Mouse (Mus musculus): ENCODE data around the gene Churc1. TPM values are rescaled to one million over a fixed set of nuclear protein-coding genes. Genes with fewer than 3 reads are reported as not detected.
"Not testable (repeated sequence)": the region's sequence is repeated elsewhere in the genome, so short reads cannot be mapped to it uniquely, and the experiment has no call there.

Churc1 gene
- polyA plus RNA-seq, 1 experiment from 2014 or later = 91.1 TPM

DNA sequence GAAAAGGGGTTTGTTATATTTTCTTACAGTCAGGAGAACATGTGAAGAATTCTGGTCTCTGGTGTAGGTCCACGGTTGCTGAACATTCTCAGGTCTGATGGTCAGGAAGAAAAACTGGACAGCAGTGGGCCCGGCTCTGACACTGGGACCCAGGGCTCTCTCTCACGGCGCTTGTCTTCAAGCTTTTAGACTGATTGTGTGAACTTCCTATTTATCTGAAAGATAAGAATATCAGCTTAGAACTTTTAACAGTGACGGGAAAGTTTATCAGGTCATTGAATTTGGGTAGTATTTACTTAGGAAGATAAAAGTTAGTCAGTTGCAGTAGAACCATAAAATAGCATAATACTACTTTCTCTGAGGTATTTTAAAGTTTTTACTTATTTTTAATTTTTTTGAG, 11.6 kb downstream of the Churc1 start:
- Histone ChIP-seq H3K9me3 (replicated peaks) (no peaks in the 10 kb centered on the region), H3K27me3 (no peaks in the 10 kb centered on the region), H3K4me1 (peaks cover 4% of the 10 kb centered on the region; the same call in 1 of the 2 replicates), H3K27ac (no peak overlapping the region), H3K9ac (no peak overlapping the region), H3K4me2 (replicated peaks) (no peak overlapping the region), H3K4me3 (no peak overlapping the region), H3K36me3 (0 out of 2 replicates have a peak, but pooled peaks cover 4% of the 10 kb centered on the region)
- no peak for ATAC-seq (ENCODE audit: low FRiP score)
- WGBS = 90% methylated on average over 5 of the region's 5 CpGs

DNA sequence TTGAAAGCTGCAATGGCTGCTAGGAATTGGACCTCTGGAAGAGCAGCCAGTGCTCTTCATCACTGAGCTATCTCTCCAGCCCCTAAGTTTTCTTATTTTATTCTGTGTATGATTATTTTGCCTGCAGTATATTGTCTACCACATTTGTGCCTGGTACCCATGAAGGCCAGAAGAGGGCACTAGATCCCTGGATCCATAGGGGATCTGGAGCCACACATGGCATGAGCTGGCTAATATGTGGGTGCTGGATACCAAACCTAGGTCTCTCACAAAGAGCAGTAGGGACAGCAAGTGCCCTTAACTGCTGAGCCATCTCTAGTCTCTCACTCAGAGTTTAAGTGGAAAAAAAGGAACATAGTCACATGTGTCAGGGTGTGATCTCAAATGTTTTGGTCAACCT, 12.5 kb downstream of the Churc1 start:
- Histone ChIP-seq H3K27me3 (no peaks in the 10 kb centered on the region), H3K36me3 (0 out of 2 replicates have a peak, but pooled peaks cover 4% of the 10 kb centered on the region), H3K27ac (no peak overlapping the region), H3K9me3 (replicated peaks) (no peaks in the 10 kb centered on the region), H3K4me1 (peaks cover 4% of the 10 kb centered on the region; the same call in 1 of the 2 replicates), H3K4me3 (no peak overlapping the region), H3K4me2 (replicated peaks) (no peak overlapping the region), H3K9ac (no peak overlapping the region)
- no peak for ATAC-seq (ENCODE audit: low FRiP score)

DNA sequence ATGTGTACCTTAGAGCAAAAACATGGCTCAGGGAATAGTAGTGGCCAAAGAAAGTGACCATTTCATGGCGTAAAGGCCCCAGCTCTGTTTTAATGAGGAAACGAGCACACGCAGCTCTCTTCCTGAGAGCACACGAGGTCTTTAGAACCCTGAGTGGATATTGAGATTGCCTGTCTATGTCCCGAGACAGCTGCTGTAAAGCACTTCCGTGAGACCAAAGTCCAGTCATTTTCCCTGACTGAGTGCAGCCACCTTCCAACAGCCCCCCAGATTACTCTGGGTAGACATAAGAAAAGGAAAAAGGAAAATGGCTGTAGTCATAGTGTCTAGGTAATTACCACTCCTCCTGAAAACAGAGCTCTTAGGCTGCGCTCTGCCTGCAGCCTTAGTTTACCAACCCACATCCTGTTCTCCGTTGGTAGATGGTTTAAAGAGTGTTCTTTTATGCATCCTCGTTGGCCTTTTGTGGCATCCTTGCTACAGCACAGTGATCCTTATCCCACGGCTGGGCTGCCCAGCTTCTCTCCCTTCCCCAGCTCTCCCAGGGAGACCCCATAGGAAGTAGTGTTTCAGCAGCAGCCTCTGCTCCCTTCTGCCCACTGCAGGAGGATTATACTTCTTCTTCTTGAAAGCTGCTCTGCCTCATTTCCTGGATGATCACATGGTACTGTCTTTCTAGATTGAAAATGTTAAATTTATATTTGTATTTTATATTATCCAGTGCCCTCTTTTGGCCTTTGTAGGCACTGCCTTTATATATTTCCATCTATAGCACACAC, 13.2 kb downstream of the Churc1 start:
- WGBS = 86% methylated on average over 10 of the region's 10 CpGs
- Histone ChIP-seq H3K4me1 (peaks cover 4% of the 10 kb centered on the region; the same call in 1 of the 2 replicates), H3K9ac (no peak overlapping the region), H3K4me2 (replicated peaks) (no peak overlapping the region), H3K27me3 (no peaks in the 10 kb centered on the region), H3K36me3 (0 out of 2 replicates have a peak, but pooled peaks cover 4% of the 10 kb centered on the region), H3K4me3 (no peak overlapping the region), H3K27ac (no peak overlapping the region), H3K9me3 (replicated peaks) (no peaks in the 10 kb centered on the region)
- ATAC-seq (ENCODE audit: low FRiP score) = no peak

DNA sequence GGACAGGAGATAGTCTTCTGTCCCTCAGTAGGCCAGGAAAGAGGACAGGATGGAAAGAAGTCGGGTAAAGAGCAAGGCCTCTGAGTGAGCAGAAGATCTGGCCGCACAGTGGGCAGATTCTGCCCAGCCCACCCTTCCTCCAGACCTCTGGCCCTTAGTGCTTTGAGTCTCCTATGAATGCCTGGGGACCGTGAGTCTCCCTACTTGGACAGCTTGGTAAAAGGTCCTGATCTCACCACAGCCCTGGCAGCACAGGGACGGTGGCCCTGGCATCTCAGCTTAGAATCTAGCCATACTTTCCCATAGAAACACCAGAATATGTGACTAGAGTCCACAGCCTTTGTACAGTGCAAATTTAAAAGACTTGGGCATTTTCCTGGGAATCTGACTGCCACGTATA, 14.6 kb downstream of the Churc1 start:
- Histone ChIP-seq H3K27me3 (no peaks in the 10 kb centered on the region), H3K4me3 (no peak overlapping the region), H3K4me2 (replicated peaks) (no peak overlapping the region), H3K4me1 (peaks cover 4% of the 10 kb centered on the region; the same call in 1 of the 2 replicates), H3K9ac (no peak overlapping the region), H3K27ac (no peak overlapping the region), H3K36me3 (0 out of 2 replicates have a peak, but pooled peaks cover 4% of the 10 kb centered on the region), H3K9me3 (replicated peaks) (no peaks in the 10 kb centered on the region)
- WGBS = 75% methylated on average over 5 of the region's 5 CpGs
- ATAC-seq (ENCODE audit: low FRiP score) = no peak

DNA sequence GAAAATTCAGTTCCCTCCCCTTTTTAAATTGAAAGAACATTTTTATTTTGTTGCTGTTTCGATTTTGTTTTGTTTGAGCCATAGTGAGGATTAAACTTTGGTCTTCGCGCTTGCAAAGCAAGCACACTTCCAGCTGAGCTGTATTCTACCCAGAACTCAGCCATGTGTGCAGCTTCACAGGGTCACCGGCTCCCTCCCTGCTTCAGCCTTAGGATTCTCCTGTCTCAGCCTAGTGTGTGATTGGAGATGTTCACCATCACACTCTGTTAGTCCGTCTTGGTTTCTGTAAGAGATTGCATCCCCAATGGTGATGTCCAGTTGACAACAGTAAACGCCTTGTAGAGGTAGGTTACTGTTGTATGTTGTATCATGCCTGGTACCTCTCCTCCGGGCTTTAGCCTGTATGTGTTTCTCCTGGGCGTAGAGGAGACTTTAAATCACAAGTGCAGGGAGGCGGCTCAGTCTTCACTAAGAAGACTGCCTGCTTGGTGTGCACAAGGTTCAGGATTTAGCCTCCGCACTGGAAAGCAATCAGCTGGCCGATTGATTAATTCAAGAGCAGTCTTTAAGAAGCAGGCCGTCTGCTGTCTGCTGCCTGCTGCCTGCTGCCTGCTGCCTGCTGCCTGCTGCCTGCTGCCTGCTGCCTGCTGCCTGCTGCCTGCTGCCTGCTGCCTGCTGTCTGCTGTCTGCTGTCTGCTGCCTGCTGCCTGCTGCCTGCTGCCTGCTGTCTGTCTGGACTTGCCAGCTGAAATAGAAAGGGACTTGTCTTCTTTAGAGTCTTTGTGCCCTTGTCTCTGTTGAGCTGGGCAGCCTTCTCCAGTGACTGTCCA, 15.5 kb downstream of the Churc1 start:
- ATAC-seq (ENCODE audit: low FRiP score) = 0 out of 2 replicates have a peak, but pooled peaks have one; percentile 29
- H3K36me3 ChIP-seq = 0 out of 2 replicates have a peak, but pooled peaks cover 4% of the 10 kb centered on the region
- H3K4me1 ChIP-seq = peaks cover 4% of the 10 kb centered on the region; the same call in 1 of the 2 replicates
- H3K4me3 ChIP-seq = no peak overlapping the region
- no peak overlapping the region for H3K4me2 ChIP-seq (replicated peaks)
- 63% methylated on average over 12 of the region's 12 CpGs for WGBS
- no peaks in the 10 kb centered on the region for H3K9me3 ChIP-seq (replicated peaks)
- peak overlapping the region; percentile 64; the same call in 1 of the 2 replicates for H3K27ac ChIP-seq
- no peak overlapping the region for H3K9ac ChIP-seq
- H3K27me3 ChIP-seq = no peaks in the 10 kb centered on the region

DNA sequence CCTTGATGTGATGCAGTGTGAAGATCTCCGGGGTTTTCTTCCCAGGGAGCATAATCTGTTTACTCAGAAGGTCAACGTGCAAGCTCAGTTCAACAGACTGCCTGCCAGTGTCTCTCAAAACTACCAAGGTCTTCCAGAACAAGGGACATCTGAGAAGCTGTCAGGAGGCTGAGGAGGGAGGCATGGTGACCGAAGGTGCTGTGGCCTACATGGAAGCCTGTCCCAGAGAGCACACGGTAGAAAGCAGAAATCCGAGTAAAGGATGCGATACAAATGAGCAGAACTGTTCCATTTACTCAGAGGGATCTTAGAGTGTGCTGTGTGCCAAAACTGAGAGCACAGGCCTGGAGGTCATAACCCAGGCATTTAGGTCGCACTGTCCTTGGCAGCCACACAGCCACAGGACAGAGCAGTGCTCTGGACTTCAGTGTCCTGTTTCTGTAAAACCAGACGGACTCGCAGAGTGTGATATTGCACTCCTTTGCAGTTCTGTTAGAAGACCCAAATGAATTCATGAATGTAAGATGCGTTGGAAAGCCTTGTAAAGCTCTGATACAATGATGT, 18.8 kb downstream of the Churc1 start:
- Histone ChIP-seq H3K4me1 (peaks cover 4% of the 10 kb centered on the region; the same call in 1 of the 2 replicates), H3K9me3 (replicated peaks) (no peaks in the 10 kb centered on the region), H3K27ac (no peak overlapping the region), H3K4me2 (replicated peaks) (no peak overlapping the region), H3K9ac (no peak overlapping the region), H3K4me3 (no peak overlapping the region), H3K27me3 (no peaks in the 10 kb centered on the region), H3K36me3 (no peaks in the 10 kb centered on the region)
- no peak for ATAC-seq (ENCODE audit: low FRiP score)
- WGBS = 66% methylated on average over 10 of the region's 10 CpGs

DNA sequence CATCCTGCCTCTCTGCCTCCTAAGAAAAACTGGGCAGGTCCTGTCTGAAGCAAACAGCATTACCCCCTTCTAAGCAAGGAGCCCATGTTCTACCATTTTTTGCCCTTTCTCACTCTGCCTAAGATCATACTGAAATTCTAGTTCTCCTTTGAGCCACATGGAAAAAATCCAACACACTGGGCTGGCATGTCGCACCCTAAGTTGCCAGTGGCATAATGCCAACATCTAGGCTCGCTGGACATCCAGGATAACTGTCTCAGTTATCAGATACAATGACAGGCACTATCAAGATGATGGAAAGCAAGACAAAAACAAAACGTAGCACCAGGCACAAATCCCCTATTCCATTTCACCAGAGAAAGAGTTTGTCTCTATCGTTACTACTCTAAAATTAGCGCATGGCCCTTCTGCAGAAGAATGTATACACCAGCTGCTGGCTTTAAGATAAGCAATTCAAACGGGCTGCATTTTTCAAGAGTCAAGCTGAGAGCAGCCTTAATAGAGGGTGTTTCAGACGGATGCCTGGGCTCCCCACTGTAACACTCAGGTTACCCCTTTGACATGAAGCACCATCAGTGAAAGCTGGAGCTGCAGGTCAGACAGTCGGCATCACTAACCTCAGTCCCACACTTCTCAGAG, 25.2 kb downstream of the Churc1 start:
- 66% methylated on average over 8 of the region's 8 CpGs for WGBS
- Histone ChIP-seq H3K36me3 (no peaks in the 10 kb centered on the region), H3K27me3 (no peaks in the 10 kb centered on the region), H3K9ac (no peak overlapping the region), H3K9me3 (replicated peaks) (no peaks in the 10 kb centered on the region), H3K4me1 (no peaks in the 10 kb centered on the region), H3K4me3 (no peak overlapping the region), H3K4me2 (replicated peaks) (no peak overlapping the region), H3K27ac (no peak overlapping the region)
- no peak for ATAC-seq (ENCODE audit: low FRiP score)

DNA sequence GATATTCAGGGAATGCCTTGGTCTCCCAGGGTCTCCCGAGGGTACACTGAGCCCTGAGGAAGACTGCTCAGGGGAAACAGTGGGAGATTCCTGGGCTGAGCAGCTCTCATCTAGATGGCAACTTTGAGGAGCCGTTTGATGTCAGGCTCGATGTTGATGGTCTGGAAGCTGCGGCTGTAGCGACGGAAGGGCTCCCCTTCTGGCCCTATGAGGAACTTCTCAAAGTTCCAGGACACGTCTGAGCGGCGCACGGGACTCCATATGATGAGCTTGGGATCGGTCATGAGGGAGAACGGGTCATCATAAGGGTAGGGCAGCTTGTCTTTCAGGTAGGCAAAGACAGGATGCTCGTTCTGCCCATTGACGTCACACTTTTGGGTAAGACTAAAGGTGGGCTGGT, 27.2 kb downstream of the Churc1 start:
- H3K36me3 ChIP-seq; H3K9ac ChIP-seq; H3K27me3 ChIP-seq; ATAC-seq (ENCODE audit: low FRiP score); H3K4me1 ChIP-seq; H3K4me2 ChIP-seq (replicated peaks); H3K4me3 ChIP-seq; H3K9me3 ChIP-seq (replicated peaks); H3K27ac ChIP-seq: not testable (repeated sequence)
- WGBS = 45% methylated on average over 14 of the region's 14 CpGs

DNA sequence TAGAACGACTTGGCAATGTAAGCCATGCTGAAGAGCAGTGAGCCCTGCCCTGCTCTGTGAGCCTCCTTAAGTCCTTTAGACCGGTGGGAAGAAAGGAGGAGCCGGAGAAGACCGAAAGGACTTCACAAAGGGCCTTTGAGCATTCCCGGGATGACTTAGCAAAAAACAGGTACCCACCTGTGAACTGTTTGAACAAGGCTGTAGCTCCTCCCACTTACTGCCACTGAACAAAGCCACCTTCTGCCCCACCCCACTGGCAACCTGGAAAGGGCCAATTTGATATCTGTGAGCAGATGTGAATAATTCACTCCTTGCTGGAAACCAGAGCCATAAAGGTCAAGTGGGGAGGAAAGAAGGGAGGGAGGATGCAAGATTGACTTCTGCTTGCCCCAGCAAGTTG, 30.0 kb downstream of the Churc1 start, which contains the start of gene Gpx2:
Gene Gpx2 (minus strand): TSS at position 205 of the 400 bp plus-strand sequence.
- no peak for ATAC-seq (ENCODE audit: low FRiP score)

DNA sequence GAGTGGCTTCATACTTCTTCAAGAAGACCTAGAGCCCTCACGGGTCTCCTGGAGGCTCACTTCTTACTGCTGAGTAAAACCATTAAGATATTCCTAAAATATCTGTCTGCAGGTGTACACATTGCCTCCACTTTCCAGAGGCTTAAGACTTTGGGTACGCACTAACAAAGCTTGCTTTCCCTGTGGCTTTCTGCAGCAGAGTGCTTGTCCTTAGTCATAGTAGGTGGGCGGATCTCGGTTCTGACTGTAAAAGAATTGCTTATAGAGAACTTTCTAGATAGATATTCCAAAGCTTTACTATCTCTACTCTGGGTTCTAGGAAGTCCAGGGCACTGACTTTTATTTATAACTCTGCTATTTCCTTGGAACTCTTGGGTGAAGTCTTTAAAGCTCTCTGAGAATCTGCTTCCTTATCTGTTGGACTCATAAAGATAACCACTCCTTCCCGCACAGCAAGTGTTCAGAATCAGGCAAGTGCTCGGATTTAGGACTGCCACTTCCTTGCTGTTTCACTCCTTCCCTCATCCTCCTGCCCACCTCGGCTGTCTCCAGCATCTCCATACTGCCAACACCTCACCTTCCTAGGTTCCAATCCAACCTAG, 31.7 kb downstream of the Churc1 start:
- H3K9me3 ChIP-seq (replicated peaks) = no peaks in the 10 kb centered on the region
- H3K9ac ChIP-seq = no peak overlapping the region
- no peak overlapping the region for H3K27ac ChIP-seq
- H3K4me3 ChIP-seq = no peak overlapping the region
- H3K27me3 ChIP-seq = no peaks in the 10 kb centered on the region
- 0 out of 2 replicates have a peak, but pooled peaks cover 3% of the 10 kb centered on the region for H3K36me3 ChIP-seq
- 90% methylated on average over 7 of the region's 7 CpGs for WGBS
- peaks cover 6% of the 10 kb centered on the region for H3K4me1 ChIP-seq
- no peak overlapping the region for H3K4me2 ChIP-seq (replicated peaks)
- ATAC-seq (ENCODE audit: low FRiP score) = no peak

More for the DNA sequence above, 30.0 kb downstream of the Churc1 start, which contains the start of gene Gpx2:
- Histone ChIP-seq H3K9ac (no peak within 1 kb of the TSS), H3K36me3 (0 out of 2 replicates have a peak, but pooled peaks cover 3% of the 10 kb centered on the region), H3K9me3 (replicated peaks) (no peaks in the 10 kb centered on the region), H3K27me3 (no peaks in the 10 kb centered on the region), H3K4me1 (peaks cover 6% of the 10 kb centered on the region), H3K4me3 (no peak within 1 kb of the TSS), H3K4me2 (replicated peaks) (no peak within 1 kb of the TSS), H3K27ac (no peak within 1 kb of the TSS)
- 62% methylated on average over 5 of the region's 5 CpGs for WGBS

DNA sequence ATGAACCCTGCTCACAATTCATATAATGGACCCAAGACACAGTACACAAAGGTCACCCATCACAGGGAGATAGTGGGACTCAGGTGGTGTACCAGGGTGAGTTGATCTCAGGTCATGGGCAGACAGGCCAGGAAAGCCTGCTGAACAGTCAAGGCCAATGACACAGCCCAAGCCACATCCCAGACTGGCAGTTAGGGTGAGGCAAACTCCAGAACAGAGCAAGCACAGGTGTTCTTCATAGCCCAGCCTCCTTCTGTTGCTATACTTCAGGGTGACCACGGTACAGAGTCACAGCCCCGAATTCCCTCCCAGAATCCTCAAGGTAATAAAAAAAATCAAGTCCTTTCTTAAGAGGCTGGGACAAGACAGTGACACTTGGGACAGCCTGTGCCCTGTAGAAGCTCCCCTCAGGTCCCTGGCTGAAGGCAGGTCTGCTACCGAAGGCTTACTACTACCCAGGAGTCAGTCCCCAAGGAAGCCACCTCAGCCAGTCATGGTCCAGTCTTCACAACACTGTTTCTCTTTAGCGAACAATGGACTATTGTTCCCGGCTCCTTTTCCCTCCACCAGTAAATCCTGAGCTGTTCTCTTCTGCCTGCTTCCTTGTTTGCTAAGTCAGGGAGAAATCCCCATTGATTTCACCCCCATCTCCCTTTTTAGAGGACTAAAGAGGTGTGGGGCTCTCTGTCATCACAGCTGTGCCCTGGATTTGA, 32.8 kb downstream of the Churc1 start:
- Histone ChIP-seq H3K27me3 (no peaks in the 10 kb centered on the region), H3K36me3 (0 out of 2 replicates have a peak, but pooled peaks cover 3% of the 10 kb centered on the region), H3K4me3 (no peak overlapping the region), H3K9me3 (replicated peaks) (no peaks in the 10 kb centered on the region), H3K27ac (no peak overlapping the region), H3K9ac (no peak overlapping the region), H3K4me2 (replicated peaks) (no peak overlapping the region), H3K4me1 (peaks cover 6% of the 10 kb centered on the region)
- no peak for ATAC-seq (ENCODE audit: low FRiP score)
- 60% methylated on average over 5 of the region's 5 CpGs for WGBS
